Mouse (Mus musculus) liver, embryonic 15.5 days (tissue): ENCODE results near the gene Gtf3c2. TPM values are rescaled to one million over a fixed set of nuclear protein-coding genes. Genes with fewer than 3 reads are reported as not detected.

ENCODE experiments used
- ATAC-seq: fragments of 200-750 bp; cut with Nextera tagmentation; 2 replicates; pipeline ENCODE4 v1.8.0; 2017; ENCODE audit warnings: moderate number of reproducible peaks, mild to moderate bottlenecking, moderate library complexity; ENCODE audit not compliant: insufficient read depth
- H3K27ac ChIP-seq: fragments of 300-500 bp; sonication (generic); replicated peaks from 2 replicates; pipeline ENCODE4 v1.5.1; 2015; ENCODE audit warnings: mild to moderate bottlenecking, inconsistent platforms
- H3K27me3 ChIP-seq: fragments of 300-500 bp; sonication (generic); 2 replicates; pipeline ENCODE4 v1.6.1; 2015; ENCODE audit warnings: mild to moderate bottlenecking, inconsistent platforms
- H3K36me3 ChIP-seq: fragments of 300-500 bp; sonication (generic); replicated peaks from 2 replicates; pipeline ENCODE4 v1.6.1; 2015; ENCODE audit warnings: moderate library complexity, mild to moderate bottlenecking, inconsistent platforms
- H3K4me1 ChIP-seq: fragments of 300-500 bp; sonication (generic); replicated peaks from 2 replicates; pipeline ENCODE4 v1.6.1; 2015; ENCODE audit warnings: inconsistent platforms
- H3K4me2 ChIP-seq: fragments of 300-500 bp; sonication (generic); 2 replicates; pipeline ENCODE4 v1.6.1; 2015; ENCODE audit warnings: moderate library complexity, mild to moderate bottlenecking, inconsistent platforms
- H3K4me3 ChIP-seq: fragments of 300-500 bp; sonication (generic); replicated peaks from 2 replicates; pipeline ENCODE4 v1.5.1; 2015; ENCODE audit warnings: mild to moderate bottlenecking, inconsistent platforms
- H3K9ac ChIP-seq: fragments of 300-500 bp; sonication (generic); 2 replicates; pipeline ENCODE4 v1.6.1; 2015; ENCODE audit warnings: moderate library complexity, mild to moderate bottlenecking, inconsistent platforms
- H3K9me3 ChIP-seq: fragments of 300-500 bp; sonication (generic); replicated peaks from 2 replicates; pipeline ENCODE4 v1.6.1; 2016; ENCODE audit warnings: inconsistent platforms
- WGBS: fragments of 180-500 bp; shearing (Covaris S2); methylation state at CpG from one replicate; pipeline ENCODE4 v1.1.7; 2015; ENCODE audit warnings: mixed read lengths; ENCODE audit not compliant: insufficient replicate concordance; 5-methylcytosine and 5-hydroxymethylcytosine counted together
- polyA plus RNA-seq: library from polyadenylated mRNA; unstranded; fragments of >200 nt; fragmentation: Nextera tagmentation; extraction: Ambion mirVana; gene quantifications from 2 replicates; pipeline ENCODE4 v1.2.1, GENCODE M21; 2015

Gtf3c2 gene
- polyA plus RNA-seq, 1 experiment from 2014 or later: 28.8 TPM

GRCm38 (mm10) chr5:31137658-31138057 lies 42.3 kb downstream of the Gtf3c2 start:
- Histone ChIP-seq H3K4me1 (0 out of 2 replicates have a peak, but pooled peaks cover 3% of the 10 kb centered on the region), H3K9ac (no peak overlapping the region), H3K36me3 (no peaks in the 10 kb centered on the region), H3K27me3 (peaks cover 71% of the 10 kb centered on the region), H3K4me2 (no peak overlapping the region), H3K9me3 (no peaks in the 10 kb centered on the region), H3K4me3 (no peak overlapping the region), H3K27ac (no peak overlapping the region)
- ATAC-seq: no peak
- 4% methylated on average over 13 of the region's 13 CpGs for whole genome bisulfite sequencing

GRCm38 (mm10) chr5:31136730-31137424 lies 43.1 kb downstream of the Gtf3c2 start:
- WGBS: 2% methylated on average over 33 of the region's 33 CpGs
- Histone ChIP-seq H3K27me3 (peaks cover 71% of the 10 kb centered on the region), H3K9ac (no peak overlapping the region), H3K4me1 (0 out of 2 replicates have a peak, but pooled peaks cover 3% of the 10 kb centered on the region), H3K36me3 (no peaks in the 10 kb centered on the region), H3K4me3 (no peak overlapping the region), H3K9me3 (no peaks in the 10 kb centered on the region), H3K4me2 (no peak overlapping the region), H3K27ac (no peak overlapping the region)
- ATAC-seq: no peak

GRCm38 (mm10) chr5:31126050-31126449 lies 53.9 kb downstream of the Gtf3c2 start:
- no peak for ATAC-seq
- WGBS: 28% methylated on average over 5 of the region's 5 CpGs
- Histone ChIP-seq H3K4me2 (no peak overlapping the region), H3K27ac (no peak overlapping the region), H3K27me3 (peaks cover 15% of the 10 kb centered on the region), H3K4me3 (no peak overlapping the region), H3K9ac (no peak overlapping the region), H3K4me1 (no peaks in the 10 kb centered on the region), H3K36me3 (no peaks in the 10 kb centered on the region), H3K9me3 (no peaks in the 10 kb centered on the region)

- H3K9me3 ChIP-seq: no peaks in the 10 kb centered on the region
- no peak overlapping the region for H3K4me2 ChIP-seq
- H3K27me3 ChIP-seq: no peaks in the 10 kb centered on the region
- no peak overlapping the region for H3K27ac ChIP-seq
- H3K9ac ChIP-seq: no peak overlapping the region
- ATAC-seq: no peak
- H3K4me1 ChIP-seq: no peaks in the 10 kb centered on the region
- WGBS: 40% methylated on average over 2 of the region's 2 CpGs
- no peak overlapping the region for H3K4me3 ChIP-seq
- no peaks in the 10 kb centered on the region for H3K36me3 ChIP-seq
Observed at GRCm38 (mm10) chr5:31123481-31123880, 56.5 kb downstream of the Gtf3c2 start.

- H3K36me3 ChIP-seq: no peaks in the 10 kb centered on the region
- no peak overlapping the region for H3K4me2 ChIP-seq
- H3K27ac ChIP-seq: no peak overlapping the region
- H3K9ac ChIP-seq: no peak overlapping the region
- WGBS: 36% methylated on average over 8 of the region's 8 CpGs
- H3K4me3 ChIP-seq: no peak overlapping the region
- H3K4me1 ChIP-seq: no peaks in the 10 kb centered on the region
- ATAC-seq: no peak
- peaks cover 10% of the 10 kb centered on the region for H3K27me3 ChIP-seq
- H3K9me3 ChIP-seq: no peaks in the 10 kb centered on the region
Observed at GRCm38 (mm10) chr5:31121111-31121510, 58.8 kb downstream of the Gtf3c2 start.

GRCm38 (mm10) chr5:31116912-31117311 lies 63.0 kb downstream of the Gtf3c2 start:
- Histone ChIP-seq H3K27me3 (peaks cover 10% of the 10 kb centered on the region), H3K4me2 (no peak overlapping the region), H3K36me3 (no peaks in the 10 kb centered on the region), H3K4me3 (no peak overlapping the region), H3K4me1 (no peaks in the 10 kb centered on the region), H3K27ac (no peak overlapping the region), H3K9me3 (no peaks in the 10 kb centered on the region), H3K9ac (no peak overlapping the region)
- 23% methylated on average over 10 of the region's 10 CpGs for WGBS
- ATAC-seq: no peak

- Histone ChIP-seq H3K4me3 (no peak within 1 kb of the TSS), H3K27ac (no peak within 1 kb of the TSS), H3K4me1 (no peaks in the 10 kb centered on the region), H3K27me3 (peaks cover 10% of the 10 kb centered on the region), H3K36me3 (no peaks in the 10 kb centered on the region), H3K9me3 (no peaks in the 10 kb centered on the region), H3K9ac (no peak within 1 kb of the TSS), H3K4me2 (no peak within 1 kb of the TSS)
- 25% methylated on average over 3 of the region's 3 CpGs for WGBS
- no peak for ATAC-seq
Observed at GRCm38 (mm10) chr5:31116354-31116753, 63.6 kb downstream of the Gtf3c2 start, which contains the start of gene Trim54. Gene Trim54, plus strand, starts transcription at chr5:31116712.

- no peak overlapping the region for H3K9ac ChIP-seq
- H3K36me3 ChIP-seq: no peaks in the 10 kb centered on the region
- no peak overlapping the region for H3K27ac ChIP-seq
- no peak for ATAC-seq
- no peak overlapping the region for H3K4me2 ChIP-seq
- H3K9me3 ChIP-seq: no peaks in the 10 kb centered on the region
- 14% methylated on average over 7 of the region's 7 CpGs for WGBS
- H3K27me3 ChIP-seq: peaks cover 15% of the 10 kb centered on the region
- no peak overlapping the region for H3K4me3 ChIP-seq
- H3K4me1 ChIP-seq: no peaks in the 10 kb centered on the region
Observed at GRCm38 (mm10) chr5:31110781-31111180, 69.2 kb downstream of the Gtf3c2 start.

GRCm38 (mm10) chr5:31108000-31108490 lies 71.9 kb downstream of the Gtf3c2 start, which contains the start of gene Slc30a3:
Gene Slc30a3, minus strand, starts transcription at chr5:31108237.
- H3K9ac ChIP-seq: no peak within 1 kb of the TSS
- no peak within 1 kb of the TSS for H3K4me3 ChIP-seq
- no peaks in the 10 kb centered on the region for H3K36me3 ChIP-seq
- no peaks in the 10 kb centered on the region for H3K4me1 ChIP-seq
- no peak for ATAC-seq
- no peaks in the 10 kb centered on the region for H3K9me3 ChIP-seq
- no peak within 1 kb of the TSS for H3K27ac ChIP-seq
- WGBS: 85% methylated on average over 18 of the region's 18 CpGs
- peaks cover 30% of the 10 kb centered on the region for H3K27me3 ChIP-seq
- no peak within 1 kb of the TSS for H3K4me2 ChIP-seq

Other genes with a start within 250 kb of the Gtf3c2 start
- gene Cgref1, start 234.6 kb downstream of the Gtf3c2 start, polyA plus RNA-seq: 4.0 and 4.5 TPM in 2 replicates
- 97.0 and 110 TPM in 2 replicates for gene Preb, start 219.8 kb downstream of the Gtf3c2 start, polyA plus RNA-seq
- 0.05 and 0.08 TPM in 2 replicates for gene Tcf23, start 211.5 kb downstream of the Gtf3c2 start, polyA plus RNA-seq
- 55.8 and 58.8 TPM in 2 replicates for gene Atraid, start 131.8 kb downstream of the Gtf3c2 start, polyA plus RNA-seq
- gene Slc5a6, start 131.2 kb downstream of the Gtf3c2 start, polyA plus RNA-seq: 3.1 and 3.7 TPM in 2 replicates
- gene Cad, start 125.4 kb downstream of the Gtf3c2 start, polyA plus RNA-seq: 14.1 and 14.6 TPM in 2 replicates
- gene Dnajc5g, start 73.9 kb downstream of the Gtf3c2 start, polyA plus RNA-seq: not detected in 2 replicates
- 0.35 and 0.38 TPM in 2 replicates for gene Slc30a3, start 71.9 kb downstream of the Gtf3c2 start, polyA plus RNA-seq
- gene Trim54, start 63.4 kb downstream of the Gtf3c2 start, polyA plus RNA-seq: 0.52 and 1.0 TPM in 2 replicates
- gene Ucn, start 41.3 kb downstream of the Gtf3c2 start, polyA plus RNA-seq: not detected in 2 replicates
- 18.8 and 19.5 TPM in 2 replicates for gene Mpv17, start 25.9 kb downstream of the Gtf3c2 start, polyA plus RNA-seq
- gene Gm29609, start 233 bp downstream of the Gtf3c2 start, polyA plus RNA-seq: 0.33 and 0.74 TPM in 2 replicates
- 40.2 and 41.6 TPM in 2 replicates for gene Snx17, start 13.1 kb upstream of the Gtf3c2 start, polyA plus RNA-seq
- 41.2 and 47.3 TPM in 2 replicates for gene Eif2b4, start 13.3 kb upstream of the Gtf3c2 start, polyA plus RNA-seq
- 2.6 and 3.1 TPM in 2 replicates for gene Zfp513, start 22.2 kb upstream of the Gtf3c2 start, polyA plus RNA-seq
- gene Ppm1g, start 40.5 kb upstream of the Gtf3c2 start, polyA plus RNA-seq: 110 and 117 TPM in 2 replicates
- gene Nrbp1, start 60.7 kb upstream of the Gtf3c2 start, polyA plus RNA-seq: 47.5 and 48.1 TPM in 2 replicates
- 0.23 TPM in 1 of 2 replicates, not detected in the other for gene Gm9970, start 61.1 kb upstream of the Gtf3c2 start, polyA plus RNA-seq
- gene Krtcap3, start 71.5 kb upstream of the Gtf3c2 start, polyA plus RNA-seq: 3.9 and 4.9 TPM in 2 replicates
- 3.9 and 4.5 TPM in 2 replicates for gene Ift172, start 111.0 kb upstream of the Gtf3c2 start, polyA plus RNA-seq
- 4.5 and 4.6 TPM in 2 replicates for gene Fndc4, start 115.9 kb upstream of the Gtf3c2 start, polyA plus RNA-seq
- 19.4 and 25.0 TPM in 2 replicates for gene Gckr, start 117.3 kb upstream of the Gtf3c2 start, polyA plus RNA-seq